Mouse (Mus musculus): ENCODE measurements around the gene Brd7.

Brd7 gene

GRCm38 (mm10) chr8:88387874-88388273 lies 25.9 kb upstream of the Brd7 start:
- H3K4me1 ChIP-seq (replicated peaks; ENCODE audit: low read depth, low read length), result peaks cover under 1% of the 10 kb centered on the region; the same call in 1 of the 2 replicates
- H3K36me3 ChIP-seq (ENCODE audit: insufficient read depth, low read length), result no peaks in the 10 kb centered on the region
- H3K27me3 ChIP-seq (ENCODE audit: insufficient read depth, low read length), result peaks cover 19% of the 10 kb centered on the region
- no peak overlapping the region for H3K4me3 ChIP-seq (replicated peaks; ENCODE audit: low read length)
- no peak for TF ChIP-seq CTCF (conservative IDR thresholded peaks at IDR 0.05; ENCODE audit: low read length)
- TF ChIP-seq POU5F1 (IDR thresholded peaks at IDR 0.05; ENCODE audit: borderline replicate concordance, low read length), result no peak
- TF ChIP-seq NANOG (IDR thresholded peaks at IDR 0.05; ENCODE audit: borderline replicate concordance, low read length), result no peak
- no peaks in the 10 kb centered on the region for H3K9me3 ChIP-seq (ENCODE audit: low read length)

DNA sequence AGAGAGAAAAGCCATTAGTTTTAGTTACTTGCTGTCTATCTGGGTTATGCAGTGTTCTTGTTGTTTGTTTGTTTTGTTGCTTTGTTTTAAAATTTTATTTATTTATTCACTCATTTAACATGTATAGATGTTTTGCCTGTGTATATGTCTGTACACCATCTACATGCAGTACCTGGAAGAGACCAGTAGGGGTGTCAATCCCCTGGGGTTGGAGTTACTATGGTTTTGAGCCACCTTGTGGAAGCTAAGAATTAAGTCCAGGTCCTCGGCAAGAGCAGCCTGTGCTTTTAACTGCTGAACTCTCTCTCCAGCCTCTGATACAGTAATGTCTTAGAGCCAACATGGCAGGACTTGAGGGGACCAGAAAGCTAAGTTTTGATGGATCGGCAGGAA lies 21.2 kb upstream of the Brd7 start:
- H3K4me3 ChIP-seq (replicated peaks; ENCODE audit: low read length), result no peak overlapping the region
- no peaks in the 10 kb centered on the region for H3K36me3 ChIP-seq (ENCODE audit: insufficient read depth, low read length)
- H3K9me3 ChIP-seq (ENCODE audit: low read length), result no peaks in the 10 kb centered on the region
- peaks cover 30% of the 10 kb centered on the region for H3K27me3 ChIP-seq (ENCODE audit: insufficient read depth, low read length)
- H3K4me1 ChIP-seq (replicated peaks; ENCODE audit: low read depth, low read length), result peaks cover 15% of the 10 kb centered on the region
- TF ChIP-seq CTCF (conservative IDR thresholded peaks at IDR 0.05; ENCODE audit: low read length), result peak; percentile 80
- no peak for TF ChIP-seq POU5F1 (IDR thresholded peaks at IDR 0.05; ENCODE audit: borderline replicate concordance, low read length)
- TF ChIP-seq NANOG (IDR thresholded peaks at IDR 0.05; ENCODE audit: borderline replicate concordance, low read length), result no peak

GRCm38 (mm10) chr8:88382311-88383163 lies 20.5 kb upstream of the Brd7 start:
- H3K4me3 ChIP-seq (replicated peaks; ENCODE audit: low read length), result peak overlapping the region; percentile 69
- H3K9me3 ChIP-seq (ENCODE audit: low read length), result no peaks in the 10 kb centered on the region
- no peak for TF ChIP-seq NANOG (IDR thresholded peaks at IDR 0.05; ENCODE audit: borderline replicate concordance, low read length)
- no peak for TF ChIP-seq CTCF (conservative IDR thresholded peaks at IDR 0.05; ENCODE audit: low read length)
- TF ChIP-seq POU5F1 (IDR thresholded peaks at IDR 0.05; ENCODE audit: borderline replicate concordance, low read length), result no peak
- H3K36me3 ChIP-seq (ENCODE audit: insufficient read depth, low read length), result no peaks in the 10 kb centered on the region
- peaks cover 15% of the 10 kb centered on the region for H3K4me1 ChIP-seq (replicated peaks; ENCODE audit: low read depth, low read length)
- H3K27me3 ChIP-seq (ENCODE audit: insufficient read depth, low read length), result peaks cover 31% of the 10 kb centered on the region

DNA sequence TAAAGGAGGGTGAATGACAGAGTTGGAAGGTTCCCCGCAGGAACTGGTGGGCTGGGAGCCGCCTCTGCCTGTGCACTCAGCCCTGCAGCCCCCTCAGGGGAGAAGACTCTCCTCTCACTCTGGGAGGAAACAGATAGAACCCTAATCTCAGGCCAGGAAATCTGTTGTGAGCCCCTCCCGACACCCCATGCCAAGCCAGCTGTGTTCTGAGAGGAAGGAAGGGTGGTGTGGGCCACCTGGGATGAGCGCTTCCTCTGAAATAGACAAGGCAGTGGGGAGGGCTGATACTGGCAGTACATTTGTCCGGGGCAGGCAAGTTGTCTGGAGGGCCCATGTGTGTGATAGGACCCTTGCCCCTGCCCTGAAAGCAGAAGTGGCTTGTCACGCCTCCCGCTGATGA lies 18.5 kb upstream of the Brd7 start:
- TF ChIP-seq NANOG (IDR thresholded peaks at IDR 0.05; ENCODE audit: borderline replicate concordance, low read length) (no peak), POU5F1 (IDR thresholded peaks at IDR 0.05; ENCODE audit: borderline replicate concordance, low read length) (no peak), CTCF (conservative IDR thresholded peaks at IDR 0.05; ENCODE audit: low read length) (no peak)
- Histone ChIP-seq H3K27me3 (ENCODE audit: insufficient read depth, low read length) (peaks cover 43% of the 10 kb centered on the region), H3K36me3 (ENCODE audit: insufficient read depth, low read length) (no peaks in the 10 kb centered on the region), H3K4me3 (replicated peaks; ENCODE audit: low read length) (no peak overlapping the region), H3K9me3 (ENCODE audit: low read length) (no peaks in the 10 kb centered on the region), H3K4me1 (replicated peaks; ENCODE audit: low read depth, low read length) (peaks cover 15% of the 10 kb centered on the region)

GRCm38 (mm10) chr8:88376836-88377582 lies 15.0 kb upstream of the Brd7 start:
- H3K4me1 ChIP-seq (replicated peaks; ENCODE audit: low read depth, low read length), result peaks cover 5% of the 10 kb centered on the region
- peaks cover 35% of the 10 kb centered on the region for H3K27me3 ChIP-seq (ENCODE audit: insufficient read depth, low read length)
- TF ChIP-seq NANOG (IDR thresholded peaks at IDR 0.05; ENCODE audit: borderline replicate concordance, low read length), result no peak
- TF ChIP-seq POU5F1 (IDR thresholded peaks at IDR 0.05; ENCODE audit: borderline replicate concordance, low read length), result no peak
- no peak for TF ChIP-seq CTCF (conservative IDR thresholded peaks at IDR 0.05; ENCODE audit: low read length)
- H3K36me3 ChIP-seq (ENCODE audit: insufficient read depth, low read length), result no peaks in the 10 kb centered on the region
- H3K9me3 ChIP-seq (ENCODE audit: low read length), result no peaks in the 10 kb centered on the region
- H3K4me3 ChIP-seq (replicated peaks; ENCODE audit: low read length), result no peak overlapping the region

- no peaks in the 10 kb centered on the region; the same call in 1 of the 2 replicates for H3K4me1 ChIP-seq (replicated peaks; ENCODE audit: low read depth, low read length)
- no peaks in the 10 kb centered on the region for H3K36me3 ChIP-seq (ENCODE audit: insufficient read depth, low read length)
- no peak overlapping the region for H3K4me3 ChIP-seq (replicated peaks; ENCODE audit: low read length)
- peaks cover 3% of the 10 kb centered on the region; the same call in 1 of the 2 replicates for H3K9me3 ChIP-seq (ENCODE audit: low read length)
- peaks cover 14% of the 10 kb centered on the region for H3K27me3 ChIP-seq (ENCODE audit: insufficient read depth, low read length)
- no peak for TF ChIP-seq POU5F1 (IDR thresholded peaks at IDR 0.05; ENCODE audit: borderline replicate concordance, low read length)
- no peak for TF ChIP-seq NANOG (IDR thresholded peaks at IDR 0.05; ENCODE audit: borderline replicate concordance, low read length)
- no peak for TF ChIP-seq CTCF (conservative IDR thresholded peaks at IDR 0.05; ENCODE audit: low read length)
Observed at GRCm38 (mm10) chr8:88371522-88371921, 9.5 kb upstream of the Brd7 start.

GRCm38 (mm10) chr8:88369805-88370204 lies 7.8 kb upstream of the Brd7 start:
- TF ChIP-seq POU5F1 (IDR thresholded peaks at IDR 0.05; ENCODE audit: borderline replicate concordance, low read length) (no peak), CTCF (conservative IDR thresholded peaks at IDR 0.05; ENCODE audit: low read length) (no peak), NANOG (IDR thresholded peaks at IDR 0.05; ENCODE audit: borderline replicate concordance, low read length) (no peak)

DNA sequence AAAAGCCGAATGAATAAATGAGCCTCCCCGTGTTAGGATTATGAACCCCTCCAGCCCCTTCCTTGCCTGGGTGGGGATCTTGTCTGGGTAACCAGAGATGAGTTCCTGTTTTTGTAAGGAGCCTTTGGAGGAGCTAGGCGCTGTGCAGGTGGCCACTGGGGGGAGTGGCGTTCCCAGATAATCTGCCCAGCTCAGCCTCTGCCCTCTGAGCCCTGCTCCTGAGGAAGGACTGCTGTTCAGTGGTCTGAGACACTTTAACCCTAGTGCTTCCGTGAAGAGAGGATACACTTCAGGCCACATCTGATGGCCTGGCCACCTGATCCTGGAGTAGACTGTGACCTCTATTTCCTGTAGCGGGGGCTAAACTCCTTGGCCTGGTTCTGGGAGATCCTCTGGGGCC lies 7.2 kb upstream of the Brd7 start:
- Histone ChIP-seq H3K36me3 (ENCODE audit: insufficient read depth, low read length) (no peaks in the 10 kb centered on the region), H3K9me3 (ENCODE audit: low read length) (peaks cover 3% of the 10 kb centered on the region; the same call in 1 of the 2 replicates), H3K27me3 (ENCODE audit: insufficient read depth, low read length) (peaks cover 5% of the 10 kb centered on the region; the same call in 1 of the 2 replicates), H3K4me1 (replicated peaks; ENCODE audit: low read depth, low read length) (no peaks in the 10 kb centered on the region; the same call in 1 of the 2 replicates), H3K4me3 (replicated peaks; ENCODE audit: low read length) (no peak overlapping the region)
- TF ChIP-seq CTCF (conservative IDR thresholded peaks at IDR 0.05; ENCODE audit: low read length), result no peak

More at GRCm38 (mm10) chr8:88369805-88370204, 7.8 kb upstream of the Brd7 start:
- Histone ChIP-seq H3K4me3 (replicated peaks; ENCODE audit: low read length) (no peak overlapping the region), H3K36me3 (ENCODE audit: insufficient read depth, low read length) (no peaks in the 10 kb centered on the region), H3K4me1 (replicated peaks; ENCODE audit: low read depth, low read length) (no peaks in the 10 kb centered on the region; the same call in 1 of the 2 replicates), H3K27me3 (ENCODE audit: insufficient read depth, low read length) (peaks cover 5% of the 10 kb centered on the region; the same call in 1 of the 2 replicates), H3K9me3 (ENCODE audit: low read length) (peaks cover 3% of the 10 kb centered on the region; the same call in 1 of the 2 replicates)
